Mouse (Mus musculus) embryonic stem cell, embryonic (primary cell): ENCODE results near the gene Lrch4.

Experiments
- CTCF ChIA-PET, 4 experiments: fragments of 300-600 bp in 2 of 4; fragments of 350-600 bp in 2 of 4; sonication (Branson Sonifier 250); formaldehyde crosslinking; loops; one replicate each; lab custom pipeline; 2022; ENCODE audit warnings: inconsistent platforms in 2 of 4; lab: Charles Lee
- POLR2A ChIA-PET, 4 experiments: fragments of 300-600 bp in 2 of 4; fragments of 350-600 bp in 2 of 4; sonication (Branson Sonifier 250); formaldehyde crosslinking; loops; one replicate each; lab custom pipeline; 2022; ENCODE audit warnings: antibody characterized with exemption in 4 of 4, inconsistent platforms in 1 of 4; lab: Charles Lee

The Lrch4 gene

GRCm38 (mm10) chr5:137679726-137680125 is 50.8 kb downstream of the Lrch4 start:
- ChIA-PET CTCF (interaction anchor here in 2 of 4 experiments (0.8 to 1.5 kb wide), 6 partner anchors 21 to 328 kb away, joined by 3 to 5 read pairs (median 4); partner anchors contain the start of gene Nyap1 (in 1 of the 2)), POLR2A (interaction anchor here in 3 of 4 experiments (0.7 to 1.5 kb wide), 6 partner anchors 23 to 81 kb away, joined by 3 to 4 read pairs (median 3); no protein-coding TSS in a partner anchor)

- CTCF ChIA-PET = interaction anchor here in 3 of 4 experiments (0.5 to 0.7 kb wide), 4 partner anchors 10 to 36 kb away, joined by 3 to 11 read pairs (median 4); no protein-coding TSS in a partner anchor
- POLR2A ChIA-PET = interaction anchor here in 3 of 4 experiments (0.6 to 2.8 kb wide), 13 partner anchors 10 to 179 kb away, joined by 3 to 12 read pairs (median 3); partner anchors contain the start of gene Pop7 (in 1 of the 3)
Observed at GRCm38 (mm10) chr5:137682526-137682925, 53.6 kb downstream of the Lrch4 start.

- POLR2A ChIA-PET = interaction anchor here (0.6 to 2.8 kb wide), 44 partner anchors 10 to 1308 kb away, joined by 3 to 12 read pairs (median 3); partner anchors contain the start of genes Pop7 (in 2 of the 4), Mepce (in 1 of the 4), Ppp1r35 (in 1 of the 4) and Sap25 (in 1 of the 4)
Observed at GRCm38 (mm10) chr5:137683388-137684293, 54.7 kb downstream of the Lrch4 start.

GRCm38 (mm10) chr5:137684294-137685123 is 55.6 kb downstream of the Lrch4 start, which contains the start of gene Agfg2:
Gene Agfg2 (minus strand): TSS chr5:137684726.
- ChIA-PET CTCF (interaction anchor here (0.6 to 1.7 kb wide), 12 partner anchors 15 to 400 kb away, joined by 3 to 10 read pairs (median 3); no protein-coding TSS in a partner anchor), POLR2A (interaction anchor here (0.6 to 2.8 kb wide), 37 partner anchors 9 to 1307 kb away, joined by 3 to 12 read pairs (median 3); partner anchors contain the start of genes Mepce (in 1 of the 4), Nyap1 (in 1 of the 4), Pop7 (in 1 of the 4) and Ppp1r35 (in 1 of the 4))

More at GRCm38 (mm10) chr5:137683388-137684293, 54.7 kb downstream of the Lrch4 start:
- CTCF ChIA-PET = interaction anchor here (0.6 to 1.7 kb wide), 15 partner anchors 11 to 399 kb away, joined by 3 to 10 read pairs (median 3); no protein-coding TSS in a partner anchor

- CTCF ChIA-PET = interaction anchor here in 1 of 4 experiments (0.7 to 1.4 kb wide), 3 partner anchors 44 to 74 kb away, joined by 3 to 4 read pairs (median 3); partner anchors contain the start of gene Sap25
- POLR2A ChIA-PET = interaction anchor here in 2 of 4 experiments (0.6 to 1.4 kb wide), 7 partner anchors 13 to 903 kb away, joined by 3 to 11 read pairs (median 3); partner anchors contain the start of gene Nyap1 (in 1 of the 2)
Observed at GRCm38 (mm10) chr5:137685653-137686052, 56.7 kb downstream of the Lrch4 start.

- ChIA-PET CTCF (interaction anchor here in 2 of 4 experiments (0.7 to 1.4 kb wide), 4 partner anchors 45 to 1695 kb away, joined by 3 to 4 read pairs (median 4); partner anchors contain the start of genes Sap25 (in 1 of the 2) and Tsc22d4 (in 1 of the 2)), POLR2A (interaction anchor here in 2 of 4 experiments (0.6 to 1.4 kb wide), 7 partner anchors 14 to 1114 kb away, joined by 3 to 11 read pairs (median 4); no protein-coding TSS in a partner anchor)
Observed at GRCm38 (mm10) chr5:137686127-137686790, 57.3 kb downstream of the Lrch4 start.

- ChIA-PET CTCF (interaction anchor here in 3 of 4 experiments (1.1 to 1.5 kb wide), 4 partner anchors 32 to 76 kb away, joined by 3 to 6 read pairs (median 4); no protein-coding TSS in a partner anchor), POLR2A (interaction anchor here in 2 of 4 experiments (0.6 to 1.2 kb wide), 2 partner anchors 26 to 77 kb away, joined by 3 to 7 read pairs; partner anchors contain the start of gene Pcolce (in 1 of the 2))
Observed at GRCm38 (mm10) chr5:137689974-137690373, 61.1 kb downstream of the Lrch4 start.

GRCm38 (mm10) chr5:137690531-137690930 is 61.6 kb downstream of the Lrch4 start:
- ChIA-PET CTCF (interaction anchor here in 3 of 4 experiments (0.5 to 1.5 kb wide), 6 partner anchors 33 to 1848 kb away, joined by 3 to 6 read pairs (median 4); partner anchors contain the start of gene Gigyf1 (in 1 of the 3)), POLR2A (interaction anchor here in 2 of 4 experiments (0.6 to 1.0 kb wide), 3 partner anchors 25 to 36 kb away, joined by 3 to 7 read pairs (median 3); no protein-coding TSS in a partner anchor)
